Mouse (Mus musculus) CH12.LX (cell line): ENCODE measurements around the gene Bak1. TPM values are rescaled to one million over a fixed set of nuclear protein-coding genes. Genes with fewer than 3 reads are reported as not detected.
A peak's percentile ranks its signal among the peaks of the same experiment; 100 is the strongest.

Source experiments
- DNase-seq: peaks from one replicate; pipeline ENCODE4 v3.0.0-alpha.2; 2013; ENCODE audit errors: extremely low read depth
- H3K27ac ChIP-seq: 2 replicates; pipeline ENCODE4 v1.5.1; 2012; ENCODE audit warnings: low read depth, mild to moderate bottlenecking, control low read depth, moderate library complexity; ENCODE audit not compliant: insufficient read depth
- H3K27me3 ChIP-seq: replicated peaks from 2 replicates; pipeline ENCODE3; 2012; ENCODE audit warnings: inconsistent platforms
- H3K36me3 ChIP-seq, 2 experiments: replicated peaks in 1 of 2; 2 replicates each; pipeline versions ENCODE3 to v1.6.1; 2012; ENCODE audit warnings: inconsistent platforms in 1 of 2, low read length in 1 of 2, mild to moderate bottlenecking in 1 of 2, mixed read lengths in 1 of 2, moderate library complexity in 1 of 2; ENCODE audit not compliant: control insufficient read depth in 1 of 2, insufficient read depth in 1 of 2
- H3K4me1 ChIP-seq, 2 experiments: 2 replicates each; pipeline ENCODE4 v1.6.1; 2012; ENCODE audit warnings: inconsistent platforms in 1 of 2, moderate library complexity in 1 of 2; ENCODE audit not compliant: insufficient read depth in 2 of 2, control insufficient read depth in 1 of 2
- H3K4me2 ChIP-seq: 2 replicates; pipeline ENCODE4 v1.6.1; 2012; ENCODE audit warnings: low read depth, mild to moderate bottlenecking, control low read depth; ENCODE audit not compliant: poor library complexity, insufficient read depth, severe bottlenecking
- H3K4me3 ChIP-seq, 3 experiments: fragments of 150-350 bp in 1 of 3; sonication (generic) in 1 of 3; replicated peaks in 1 of 3; 2 replicates each; pipeline versions ENCODE3 to v1.5.1; 2011 to 2012; ENCODE audit warnings: low read depth in 2 of 3, low read length in 2 of 3, mild to moderate bottlenecking in 2 of 3, moderate library complexity in 2 of 3, control low read depth in 1 of 3, improper control_type of control experiment in 1 of 3, inconsistent platforms in 1 of 3, mixed read lengths in 1 of 3; ENCODE audit not compliant: poor library complexity in 1 of 3
- H3K79me2 ChIP-seq: replicated peaks from 2 replicates; pipeline ENCODE4 v1.6.1; 2012; ENCODE audit warnings: mild to moderate bottlenecking, moderate library complexity; ENCODE audit not compliant: control insufficient read depth, poor library complexity, insufficient read depth, severe bottlenecking; ENCODE audit errors: extremely low read depth
- H3K9ac ChIP-seq: 2 replicates; pipeline ENCODE4 v1.6.1; 2012; ENCODE audit warnings: low read depth, mild to moderate bottlenecking, control low read depth, moderate library complexity; ENCODE audit not compliant: insufficient read depth
- H3K9me3 ChIP-seq: replicated peaks from 2 replicates; pipeline ENCODE3; 2012; ENCODE audit warnings: low read length, inconsistent platforms, mixed read lengths
- BHLHE40 ChIP-seq: IDR thresholded peaks from 2 replicates; pipeline ENCODE4 v1.6.1; 2011; ENCODE audit warnings: mild to moderate bottlenecking, low read depth, low read length, improper control_type of control experiment
- CHD2 ChIP-seq: IDR thresholded peaks from 2 replicates; pipeline ENCODE4 v1.6.1; 2011; ENCODE audit warnings: low read length, improper control_type of control experiment
- E2F4 ChIP-seq: IDR thresholded peaks from 2 replicates; pipeline ENCODE4 v1.6.1; 2011; ENCODE audit warnings: low read depth, low read length, improper control_type of control experiment; ENCODE audit not compliant: insufficient replicate concordance
- GABPA ChIP-seq: IDR thresholded peaks from 2 replicates; pipeline ENCODE4 v1.6.1; 2012; ENCODE audit warnings: low read depth, low read length, improper control_type of control experiment, inconsistent platforms; ENCODE audit not compliant: insufficient replicate concordance
- HCFC1 ChIP-seq: IDR thresholded peaks from 2 replicates; pipeline ENCODE4 v1.6.1; 2012; ENCODE audit warnings: low read depth, mild to moderate bottlenecking, inconsistent platforms, low read length, improper control_type of control experiment
- KAT2A ChIP-seq: IDR thresholded peaks from 2 replicates; pipeline ENCODE4 v1.6.1; 2012; ENCODE audit warnings: low read length, improper control_type of control experiment, inconsistent platforms; ENCODE audit not compliant: insufficient replicate concordance
- MEF2A ChIP-seq: IDR thresholded peaks from 2 replicates; pipeline ENCODE4 v1.6.1; 2014; ENCODE audit warnings: low read depth, mild to moderate bottlenecking, inconsistent platforms, low read length, improper control_type of control experiment, borderline replicate concordance
- PAX5 ChIP-seq: IDR thresholded peaks from 2 replicates; pipeline ENCODE4 v1.6.1; 2012; ENCODE audit warnings: low read length, inconsistent platforms, mixed read lengths
- POLR2A ChIP-seq: IDR thresholded peaks from 2 replicates; pipeline ENCODE4 v1.6.1; 2011; ENCODE audit warnings: low read depth, mild to moderate bottlenecking, improper control_type of control experiment, low read length
- RAD21 ChIP-seq: IDR thresholded peaks from 2 replicates; pipeline ENCODE4 v1.6.1; 2011; ENCODE audit warnings: low read depth, mild to moderate bottlenecking, low read length, improper control_type of control experiment, moderate library complexity
- SMC3 ChIP-seq: IDR thresholded peaks from 2 replicates; pipeline ENCODE4 v1.6.1; 2011; ENCODE audit warnings: low read depth, low read length, improper control_type of control experiment
- TCF12 ChIP-seq: IDR thresholded peaks from 2 replicates; pipeline ENCODE4 v1.6.1; 2014; ENCODE audit warnings: low read depth, mild to moderate bottlenecking, inconsistent platforms, low read length, improper control_type of control experiment
- USF1 ChIP-seq: IDR thresholded peaks from 2 replicates; pipeline ENCODE4 v1.6.1; 2014; ENCODE audit warnings: low read depth, mild to moderate bottlenecking, inconsistent platforms, low read length, improper control_type of control experiment
- ZKSCAN1 ChIP-seq: IDR thresholded peaks from 2 replicates; pipeline ENCODE4 v1.6.1; 2012; ENCODE audit warnings: low read depth, inconsistent platforms, low read length, improper control_type of control experiment, borderline replicate concordance
- ZMIZ1 ChIP-seq: IDR thresholded peaks from 2 replicates; pipeline ENCODE4 v1.6.1; 2012; ENCODE audit warnings: low read depth, mild to moderate bottlenecking, inconsistent platforms, low read length, improper control_type of control experiment
- dilution Hi-C: fragments of 300-500 bp; cut with MboI; formaldehyde crosslinking; loops from 2 replicates; pipeline ENCODE4 v1.14.3; 2020; ENCODE audit warnings: low sequenced_read_pairs; ENCODE audit not compliant: extremely low pct_unique_long_range_greater_than_20kb, extremely low pct_ligation_motif_present
- in situ Hi-C: fragments of 300-500 bp; cut with MboI; formaldehyde crosslinking; loops from 3 replicates; pipeline ENCODE4 v1.14.3; 2019; ENCODE audit warnings: low sequenced_read_pairs, low pct_ligation_motif_present, low pct_unique_long_range_greater_than_20kb, mixed read lengths
- polyA plus RNA-seq: library from polyadenylated mRNA; unstranded; fragments of >175 nt; gene quantifications from 2 replicates; pipeline ENCODE4 v1.2.1, GENCODE M21; 2012; ENCODE audit warnings: low read depth; ENCODE audit not compliant: insufficient read length
- total RNA-seq, 2 experiments: library from RNA; depleted of rRNA; stranded (reverse); fragments of 300-350 nt in 1 of 2; fragments of >200 nt in 1 of 2; gene quantifications; 2 replicates each; pipeline ENCODE4 v1.2.3; 2012 to 2014

Bak1 gene
- total and polyA plus RNA-seq, 3 experiments, result 57.3 to 140 (median 61.8) TPM

- Histone ChIP-seq H3K4me3 (no peak overlapping the region), H3K9ac (no peak overlapping the region), H3K4me1 (peaks cover 10 to 49% of the 10 kb centered on the region in 2 experiments), H3K27me3 (no peaks in the 10 kb centered on the region), H3K4me2 (no peak overlapping the region), H3K79me2 (peaks cover 4% of the 10 kb centered on the region), H3K27ac (no peak overlapping the region), H3K36me3 (peaks cover 45 to 62% of the 10 kb centered on the region in 2 experiments), H3K9me3 (no peaks in the 10 kb centered on the region)
- in situ Hi-C loops, result no loop called here
- no peak for DNase-seq
- TF ChIP-seq USF1 (no peak), ZMIZ1 (no peak), MEF2A (no peak), KAT2A (no peak), CHD2 (no peak)
- dilution Hi-C loops, result no loop called here
Measured at GRCm38 (mm10) chr17:27021076-27021475, 7.7 kb downstream of the Bak1 start.

DNA sequence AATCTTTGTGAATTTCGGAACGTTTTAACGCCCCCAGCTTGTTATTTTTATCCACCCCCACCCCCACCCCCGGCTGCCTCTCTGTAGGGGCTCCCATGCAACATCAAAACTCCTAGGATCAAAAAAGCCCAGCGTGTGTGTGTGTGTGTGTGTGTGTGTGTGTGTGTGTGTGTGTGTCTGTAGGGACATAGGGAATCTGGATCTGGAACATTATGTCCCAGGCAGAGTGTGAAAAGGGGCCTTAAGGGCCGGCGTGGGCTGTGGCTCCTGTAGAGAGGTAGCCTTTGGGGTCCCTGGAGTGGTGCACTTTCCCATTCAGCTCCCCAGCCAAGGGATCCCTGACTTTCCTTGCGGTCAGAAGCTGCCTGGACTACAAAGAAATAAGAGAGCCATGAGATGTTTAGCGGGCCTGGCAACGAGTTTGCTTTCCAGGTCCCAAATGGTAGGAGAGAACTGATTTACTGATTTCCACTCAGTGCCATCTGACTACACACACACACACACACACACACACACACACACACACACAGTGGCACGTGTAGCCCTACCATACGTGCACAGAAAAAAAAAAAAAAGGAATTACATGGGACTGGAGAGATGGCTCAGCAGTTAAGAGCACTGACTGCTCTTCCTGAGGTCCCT, 10.1 kb downstream of the Bak1 start:
- H3K4me3 ChIP-seq, result peak overlapping the region; percentile 42 to 64 (median 63)
- in situ Hi-C loops (no loop called here), dilution Hi-C loops (no loop called here)
- no peaks in the 10 kb centered on the region for H3K27me3 ChIP-seq
- H3K4me2 ChIP-seq, result peak overlapping the region; percentile 53
- DNase-seq, result no peak
- H3K27ac ChIP-seq, result no peak overlapping the region; the same call in 1 of the 2 replicates
- no peak for TF ChIP-seq RAD21
- no peak for TF ChIP-seq GABPA
- no peak for TF ChIP-seq SMC3
- 0 out of 2 replicates have a peak, but pooled peaks have one; percentile 17 for TF ChIP-seq MEF2A
- peak; percentile 29; the same call in 1 of the 2 replicates for TF ChIP-seq CHD2
- no peak for TF ChIP-seq ZKSCAN1
- TF ChIP-seq POLR2A, result no peak
- no peak for TF ChIP-seq TCF12
- no peak for TF ChIP-seq PAX5
- TF ChIP-seq ZMIZ1, result no peak
- TF ChIP-seq BHLHE40, result 0 out of 2 replicates have a peak, but pooled peaks have one; percentile 8
- TF ChIP-seq E2F4, result no peak
- TF ChIP-seq HCFC1, result no peak
- TF ChIP-seq, all 38 proteins: peak for 3
- peaks cover 34 to 41% of the 10 kb centered on the region in 2 experiments for H3K36me3 ChIP-seq
- H3K79me2 ChIP-seq, result no peaks in the 10 kb centered on the region
- H3K9me3 ChIP-seq, result no peaks in the 10 kb centered on the region
- H3K9ac ChIP-seq, result peak overlapping the region; percentile 39; the same call in 1 of the 2 replicates
- H3K4me1 ChIP-seq, result peaks cover 0 to 33% of the 10 kb centered on the region in 2 experiments; a peak in 3 of 4 replicates
